Mouse (Mus musculus) brain, adult 2 months (tissue): ENCODE data around the gene Gm21987.
"Not testable (repeated sequence)": the region's sequence is repeated elsewhere in the genome, so short reads cannot be mapped to it uniquely, and the experiment has no call there.

Source experiments
- DNase-seq: peaks from one replicate; pipeline ENCODE4 v3.0.0; 2011; ENCODE audit warnings: low read depth, low spot score

The Gm21987 gene

DNA sequence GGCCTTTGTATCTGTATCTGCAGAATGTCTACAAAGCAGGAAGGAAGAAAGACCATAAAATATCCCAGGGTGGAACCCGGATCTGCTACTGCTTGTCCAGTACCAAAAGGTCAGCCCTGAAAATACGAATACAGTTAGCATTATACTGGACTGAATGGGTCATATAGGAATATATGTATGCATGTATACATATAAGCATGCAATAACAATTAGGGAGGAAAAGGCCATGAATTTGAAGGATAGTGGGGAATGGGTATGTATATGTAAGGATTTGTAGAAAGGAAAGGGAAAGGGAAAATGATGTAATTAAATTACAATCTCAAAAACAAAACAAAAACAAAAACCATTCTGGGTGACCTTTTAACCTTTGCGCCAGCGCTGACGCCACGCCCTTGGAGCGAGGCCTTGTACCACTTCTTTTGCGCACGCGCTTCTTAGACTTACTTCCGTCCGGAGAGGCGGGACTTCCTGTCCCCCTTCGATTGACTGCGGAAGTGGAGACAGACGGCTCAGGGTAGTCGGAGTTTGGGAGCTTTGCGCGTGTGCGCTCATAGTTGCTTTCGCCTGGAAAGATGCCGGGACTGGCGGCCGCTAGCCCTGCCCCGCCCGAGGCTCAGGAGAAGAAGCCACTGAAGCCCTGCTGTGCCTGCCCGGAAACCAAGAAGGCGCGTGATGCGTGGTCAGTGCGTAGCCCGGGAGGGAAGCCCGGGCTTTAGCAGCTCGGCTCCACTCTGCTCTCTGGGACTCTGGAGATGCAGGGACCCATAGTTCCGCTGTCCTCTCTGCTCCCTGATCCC lies at the start of gene Gm21987, which contains the start of gene Cox17:
TSS of gene Gm21987 (plus strand) at position 512 of the 797 bp plus-strand sequence.
TSS of gene Cox17 (plus strand) at position 463 of the 797 bp plus-strand sequence.
- peak; percentile 98 for DNase-seq

DNA sequence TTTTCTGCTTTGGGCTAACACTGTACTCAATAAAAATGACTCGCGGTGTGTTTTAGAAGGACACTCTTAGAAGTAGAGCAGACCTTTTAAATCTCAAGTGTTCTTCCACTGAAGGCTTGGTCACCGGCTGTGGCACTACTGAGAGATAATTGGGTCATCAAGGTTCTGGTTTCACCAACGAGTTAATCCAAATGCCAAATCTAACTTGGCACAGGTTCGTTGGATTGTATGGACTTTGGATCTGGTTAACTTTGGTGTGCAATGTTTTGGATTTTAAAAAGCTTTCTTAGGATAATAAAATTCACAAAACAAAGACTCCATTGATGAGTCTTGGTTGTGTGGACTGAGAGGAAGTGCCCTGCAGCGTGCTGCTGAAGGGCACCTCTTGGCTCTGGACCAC lies 48.4 kb upstream of the Gm21987 start:
- DNase-seq: no peak

DNA sequence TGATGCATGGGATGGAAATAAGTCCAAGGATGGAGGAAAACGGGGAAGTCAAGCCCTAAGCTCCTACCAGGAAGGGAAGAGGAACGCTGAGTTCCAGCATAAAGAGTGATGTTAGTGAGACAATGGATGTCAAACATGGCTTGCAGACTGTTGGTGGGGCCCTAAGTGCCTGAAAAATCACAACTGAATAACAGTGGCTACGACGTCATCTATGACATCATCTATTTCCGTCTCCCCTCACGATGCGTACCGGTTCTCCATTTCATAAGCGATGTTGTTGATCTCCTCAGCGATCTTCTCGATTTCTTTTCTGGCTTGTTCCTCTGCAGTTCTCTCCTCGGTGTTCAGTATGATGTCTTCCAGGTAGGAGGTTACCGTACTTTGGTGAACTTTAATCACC lies 44.5 kb upstream of the Gm21987 start:
- no peak for DNase-seq

- peak; percentile 8 for DNase-seq
Measured at GRCm38 (mm10) chr16:38304460-38305194, 42.2 kb upstream of the Gm21987 start.

- no peak for DNase-seq
Measured at GRCm38 (mm10) chr16:38306571-38307220, 40.1 kb upstream of the Gm21987 start.

DNA sequence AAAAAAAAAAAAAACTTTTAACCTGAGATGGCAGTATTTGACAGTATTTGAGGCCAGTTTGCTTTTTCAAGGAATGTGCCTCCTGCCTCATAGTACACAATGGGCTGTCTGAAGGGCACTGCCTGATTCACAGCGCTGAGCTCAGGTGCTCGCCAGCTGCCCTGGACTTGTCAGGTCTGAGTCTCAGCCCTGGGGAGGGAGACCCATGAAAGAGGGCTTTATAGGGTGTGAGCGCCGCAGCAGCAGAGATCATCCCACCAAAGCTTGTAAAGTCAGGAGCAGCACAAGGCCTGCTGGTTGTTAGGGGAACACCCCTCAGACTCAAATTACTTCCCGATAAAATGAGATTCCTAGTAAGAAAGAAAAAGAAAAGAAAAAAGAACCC lies 39.6 kb upstream of the Gm21987 start:
- no peak for DNase-seq

- DNase-seq: no peak
Measured at GRCm38 (mm10) chr16:38307651-38308050, 39.2 kb upstream of the Gm21987 start.

DNA sequence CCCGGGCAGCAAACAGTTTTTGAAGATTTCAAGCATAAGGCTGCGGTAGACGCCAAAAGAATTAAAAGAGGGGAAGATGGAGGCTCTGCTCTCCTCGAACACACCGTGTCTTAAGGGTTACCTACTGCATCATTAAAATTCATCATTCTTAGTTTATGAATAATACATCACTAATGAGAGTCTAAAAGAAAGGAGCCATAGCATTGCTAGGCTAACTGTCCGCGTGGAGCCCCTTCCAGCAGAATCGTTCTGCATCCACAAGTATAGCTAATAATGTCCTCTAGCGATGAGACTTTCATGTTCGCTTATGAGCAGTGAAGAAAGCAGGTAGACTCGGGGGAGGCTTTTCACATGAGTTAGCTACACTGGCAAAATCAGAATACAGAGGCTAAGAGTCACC lies 38.6 kb upstream of the Gm21987 start:
- peak; percentile 4 for DNase-seq

DNA sequence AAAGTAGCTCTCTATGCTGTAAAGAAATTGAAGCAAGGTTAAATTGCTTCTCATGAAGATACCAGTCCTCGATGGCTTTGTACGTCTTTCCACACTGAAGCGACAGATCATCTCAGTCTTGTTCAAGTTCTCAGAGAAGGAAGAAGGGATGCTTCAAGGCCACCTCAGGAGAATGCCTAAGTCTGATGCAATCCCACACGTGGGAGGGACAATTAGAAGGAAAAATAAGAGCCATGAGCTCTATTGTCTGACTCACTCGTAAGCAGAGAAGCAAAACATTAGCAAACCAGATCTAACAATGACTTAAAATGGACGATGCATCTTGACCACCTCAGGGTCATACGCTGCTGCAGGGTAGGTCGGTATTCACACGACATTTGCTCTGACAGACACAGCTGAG lies 28.3 kb upstream of the Gm21987 start:
- DNase-seq: peak; percentile 36

DNA sequence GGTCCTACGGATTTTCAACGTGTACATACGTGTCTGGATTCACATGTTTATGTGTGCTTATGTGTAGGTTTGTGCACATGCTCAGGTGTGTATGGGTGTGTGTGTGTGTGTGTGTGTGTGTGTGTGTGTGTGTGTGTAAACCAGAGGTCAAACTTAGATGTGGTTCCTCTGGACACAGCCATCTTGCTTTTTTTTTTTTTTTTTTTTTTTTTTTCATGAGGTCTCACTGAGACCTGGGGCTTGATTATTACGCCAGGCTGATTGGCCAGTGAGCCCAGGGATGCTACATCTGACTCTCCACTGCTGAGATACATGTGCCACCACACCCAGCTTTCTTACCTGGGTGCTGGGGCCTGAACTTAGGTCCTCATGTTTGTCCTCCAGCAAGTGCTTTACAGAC lies 27.8 kb upstream of the Gm21987 start:
- no peak for DNase-seq

GRCm38 (mm10) chr16:38321452-38321935 lies 25.3 kb upstream of the Gm21987 start:
- DNase-seq: peak; percentile 86

- no peak for DNase-seq
Measured at GRCm38 (mm10) chr16:38324311-38324710, 22.5 kb upstream of the Gm21987 start.

GRCm38 (mm10) chr16:38326778-38327397 lies 20.0 kb upstream of the Gm21987 start:
- no peak for DNase-seq

DNA sequence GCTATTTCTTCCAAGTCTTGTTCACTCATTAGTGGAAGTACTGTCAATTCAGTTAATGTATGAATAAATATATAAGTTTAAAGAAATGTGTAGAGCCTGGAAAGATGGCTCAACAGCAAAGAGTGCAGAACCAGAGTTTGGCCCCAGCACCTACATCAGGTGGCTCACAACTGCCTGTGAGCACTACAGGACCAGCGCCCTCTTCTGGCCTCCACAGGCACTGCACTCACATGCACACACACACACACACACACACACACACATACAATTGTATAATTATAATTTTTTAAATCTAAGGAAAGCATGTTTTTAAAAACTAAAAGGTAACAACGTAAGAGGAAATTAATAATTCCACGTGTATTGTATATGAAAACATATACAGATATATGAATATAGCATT lies 17.5 kb upstream of the Gm21987 start:
- DNase-seq: no peak

DNA sequence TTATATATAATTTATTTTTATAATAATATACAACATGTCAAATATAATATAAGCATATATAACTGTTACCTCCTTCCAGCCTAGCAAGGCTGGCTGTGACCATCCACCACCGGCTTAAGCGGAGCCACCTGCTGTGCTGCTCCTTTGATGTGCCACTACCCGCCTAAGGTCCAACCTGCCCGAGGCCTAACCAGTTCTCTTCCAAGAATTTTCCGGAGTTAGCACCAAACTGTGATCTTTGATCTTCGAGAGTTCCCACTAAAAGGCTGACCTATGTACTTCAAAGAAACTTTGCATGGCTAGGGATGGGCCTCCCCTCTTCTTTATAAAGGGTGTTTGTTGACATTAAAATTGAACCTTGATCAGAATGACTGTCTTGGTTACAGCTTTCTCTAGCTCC lies 12.4 kb upstream of the Gm21987 start:
- no peak for DNase-seq

DNA sequence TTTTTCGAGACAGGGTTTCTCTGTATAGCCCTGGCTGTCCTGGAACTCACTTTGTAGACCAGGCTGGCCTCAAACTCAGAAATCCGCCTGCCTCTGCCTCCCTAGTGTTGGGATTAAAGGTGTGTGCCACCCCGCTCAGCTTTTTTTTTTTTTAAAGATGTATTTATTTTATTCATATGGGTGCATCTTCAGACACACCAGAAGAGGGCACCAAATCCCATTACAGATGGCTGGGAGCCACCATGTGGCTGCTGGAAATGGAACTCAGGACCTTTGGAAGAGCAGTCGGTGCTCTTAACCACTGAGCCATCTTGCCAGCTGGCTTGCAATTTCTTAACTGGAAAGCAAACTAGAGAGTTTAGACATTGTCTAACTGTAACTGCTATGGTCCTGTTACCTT lies 8.8 kb upstream of the Gm21987 start:
- DNase-seq: not testable (repeated sequence)

- DNase-seq: peak; percentile 83
Measured at GRCm38 (mm10) chr16:38341396-38342324, 5.2 kb upstream of the Gm21987 start, which contains the start of gene Maats1. Gene Maats1, minus strand, starts transcription at chr16:38342143.

DNA sequence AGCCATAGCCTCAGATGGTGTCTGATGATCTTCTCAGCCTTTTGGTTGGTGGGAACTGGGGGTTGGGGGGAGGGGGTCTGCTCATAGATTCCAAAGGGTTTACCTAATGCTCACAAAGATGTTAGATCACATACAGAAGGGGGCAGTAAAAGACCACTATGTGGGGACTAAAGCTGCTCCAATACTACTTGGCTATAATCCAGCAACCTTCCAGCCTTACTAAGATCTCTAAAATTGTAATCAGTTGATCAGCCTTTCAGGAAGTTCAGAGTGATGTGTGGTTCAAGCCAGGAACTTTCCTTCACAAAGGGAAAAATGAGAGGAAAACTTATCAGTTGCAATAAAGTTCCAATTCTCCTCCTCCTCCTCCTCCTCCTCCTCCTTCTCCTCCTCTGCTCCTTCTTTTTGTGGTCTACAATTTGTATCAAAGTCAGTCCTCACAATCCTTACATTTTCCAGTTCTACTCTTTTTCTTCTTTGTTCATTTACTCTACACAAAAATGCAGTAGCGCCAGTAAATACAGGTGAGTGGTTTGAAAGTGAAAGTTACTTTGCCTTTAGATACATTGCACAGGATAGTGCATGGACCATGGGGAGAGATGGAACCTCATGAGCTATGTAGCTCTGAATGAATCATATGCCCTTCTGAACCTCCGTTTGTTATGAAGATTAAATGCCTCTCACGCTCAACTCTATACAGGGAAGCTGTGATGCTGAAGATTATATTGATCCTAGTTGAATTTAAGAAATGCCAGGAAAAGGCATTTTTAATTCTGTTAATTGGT lies 1.7 kb upstream of the Gm21987 start:
- peak; percentile 44 for DNase-seq

DNA sequence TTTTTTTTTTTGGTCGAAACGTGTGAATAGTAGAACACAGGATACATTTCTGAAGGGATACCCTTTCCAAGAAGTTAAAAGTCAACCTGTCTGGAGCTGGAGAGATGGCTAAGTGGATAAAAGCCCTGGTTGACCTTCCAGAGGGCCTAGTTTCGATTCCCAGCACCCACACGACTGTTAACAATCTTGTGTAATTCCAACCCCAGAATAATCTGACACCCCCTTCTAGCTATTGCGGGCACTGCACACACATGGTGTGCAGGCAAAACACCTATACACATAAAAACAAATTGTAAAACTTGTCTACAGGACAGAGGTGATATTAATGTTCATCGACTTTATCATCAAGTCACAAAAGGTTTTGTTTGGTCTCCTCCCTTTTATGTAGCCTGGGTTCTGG lies 748 bp downstream of the Gm21987 start:
- DNase-seq: no peak
